Mouse (Mus musculus): ENCODE data around the gene B4galt3. TPM values are rescaled to one million over a fixed set of nuclear protein-coding genes. Genes with fewer than 3 reads are reported as not detected.

Gene B4galt3
- total RNA-seq, 2 experiments from 2014 or later: 58.1 to 63.6 TPM

- intact Hi-C loops (cut with DNase I): loop anchor here (5.0 kb wide), 1 partner anchor 37 kb away; no protein-coding TSS in a partner anchor
- DNase-seq (ENCODE audit: low spot score in 2 of 2): no peak
Observed at GRCm38 (mm10) chr1:171320151-171320550, 50.0 kb downstream of the B4galt3 start.

- intact Hi-C loops (cut with DNase I): loop anchor here (5.0 kb wide), 1 partner anchor 36 kb away; no protein-coding TSS in a partner anchor
- DNase-seq (ENCODE audit: low spot score in 2 of 2): no peak
Observed at GRCm38 (mm10) chr1:171321415-171321814, 51.3 kb downstream of the B4galt3 start.

- intact Hi-C loops (cut with DNase I): loop anchor here (5.0 kb wide), 1 partner anchor 35 kb away; no protein-coding TSS in a partner anchor
- no peak for DNase-seq (ENCODE audit: low spot score in 2 of 2)
Observed at GRCm38 (mm10) chr1:171322012-171322411, 51.9 kb downstream of the B4galt3 start.

DNA sequence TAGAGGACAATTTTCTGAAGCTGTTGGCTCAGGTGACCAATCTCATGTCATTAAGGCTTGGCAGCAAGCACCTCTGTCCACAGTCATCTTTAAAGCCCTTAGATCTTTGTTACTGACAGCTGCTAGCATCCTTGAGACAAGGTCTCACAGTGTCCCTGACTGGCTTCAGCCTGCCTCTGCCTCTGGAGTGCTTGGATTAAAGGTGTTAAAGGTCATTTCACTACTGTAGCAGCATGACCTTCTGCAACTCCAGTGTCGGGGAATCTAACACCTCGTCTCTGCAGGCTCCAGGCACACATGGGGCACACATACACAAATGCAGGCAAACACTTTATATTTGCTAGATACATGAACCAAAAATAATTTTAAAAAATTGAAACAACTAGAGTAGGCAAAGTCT, 55.4 kb downstream of the B4galt3 start:
- no peak for DNase-seq (ENCODE audit: low spot score in 2 of 2)
- intact Hi-C loops (cut with DNase I): loop anchor here (5.0 kb wide), 1 partner anchor 103 kb away; the partner anchor contains the start of gene Tomm40l

Other genes starting within 250 kb of the B4galt3 start
- 10 to 100 TPM; 13.8 TPM for gene Fcgr3, start 205.4 kb upstream of the B4galt3 start, total RNA-seq (2021)
- gene Cfap126, start 156.4 kb upstream of the B4galt3 start, total RNA-seq (2021): under 1 TPM; 0.34 to 0.43 TPM
- 100 to 1,000 TPM; 199 to 205 TPM for gene Sdhc, start 119.7 kb upstream of the B4galt3 start, total RNA-seq (2021)
- gene Mpz, start 119.6 kb upstream of the B4galt3 start, total RNA-seq (2021): not detected
- gene Pcp4l1, start 74.1 kb upstream of the B4galt3 start, total RNA-seq (2021): 100 to 1,000 TPM in 1 of 2 experiments, 10 to 100 TPM in 1; 70.0 to 130 TPM
- gene Nr1i3, start 56.4 kb upstream of the B4galt3 start, total RNA-seq (2021): under 1 TPM in 1 of 2 experiments, not detected in 1; 0.21 TPM
- 10 to 100 TPM; 71.8 to 89.6 TPM for gene Tomm40l, start 47.8 kb upstream of the B4galt3 start, total RNA-seq (2021)
- 1 to 10 TPM; 2.7 to 3.1 TPM for gene Apoa2, start 45.3 kb upstream of the B4galt3 start, total RNA-seq (2021)
- 10 to 100 TPM; 14.9 to 15.1 TPM for gene Fcer1g, start 36.0 kb upstream of the B4galt3 start, total RNA-seq (2021)
- 10 to 100 TPM; 10.9 to 12.8 TPM for gene Adamts4, start 19.9 kb upstream of the B4galt3 start, total RNA-seq (2021)
- 100 to 1,000 TPM; 258 to 278 TPM for gene Ndufs2, start 18.9 kb upstream of the B4galt3 start, total RNA-seq (2021)
- 10 to 100 TPM; 19.9 to 29.4 TPM for gene Ppox, start 10.9 kb downstream of the B4galt3 start, total RNA-seq (2021)
- 10 to 100 TPM; 59.6 to 64.1 TPM for gene Usp21, start 17.7 kb downstream of the B4galt3 start, total RNA-seq (2021)
- 100 to 1,000 TPM; 105 to 115 TPM for gene Ufc1, start 24.7 kb downstream of the B4galt3 start, total RNA-seq (2021)
- gene Dedd, start 58.8 kb downstream of the B4galt3 start, total RNA-seq (2021): 10 to 100 TPM; 38.2 to 39.8 TPM
- 10 to 100 TPM; 42.2 to 43.4 TPM for gene Nit1, start 75.3 kb downstream of the B4galt3 start, total RNA-seq (2021)
- gene Pfdn2, start 75.3 kb downstream of the B4galt3 start, total RNA-seq (2021): 100 to 1,000 TPM; 154 to 158 TPM
- gene Klhdc9, start 90.5 kb downstream of the B4galt3 start, total RNA-seq (2021): 1 to 10 TPM; 6.2 TPM
- 1 to 10 TPM; 1.9 to 2.1 TPM for gene Nectin4, start 99.8 kb downstream of the B4galt3 start, total RNA-seq (2021)
- gene Arhgap30, start 118.6 kb downstream of the B4galt3 start, total RNA-seq (2021): 1 to 10 TPM; 1.9 to 2.8 TPM
- gene Usf1, start 141.0 kb downstream of the B4galt3 start, total RNA-seq (2021): 100 to 1,000 TPM; 105 TPM
- gene Tstd1, start 148.5 kb downstream of the B4galt3 start, total RNA-seq (2021): 1 to 10 TPM; 2.0 to 3.0 TPM
- 1 to 10 TPM; 5.5 to 7.2 TPM for gene F11r, start 167.2 kb downstream of the B4galt3 start, total RNA-seq (2021)
- gene Alyref2, start 233.2 kb downstream of the B4galt3 start, total RNA-seq (2021): 1 to 10 TPM; 5.3 TPM

All from left cerebral cortex, postnatal 25 days (tissue).